Mouse (Mus musculus) embryo, embryonic 10.5 days (tissue): ENCODE measurements around the gene Strada.
"Not testable (repeated sequence)": the region's sequence is repeated elsewhere in the genome, so short reads cannot be mapped to it uniquely, and the experiment has no call there.

ENCODE experiments used
- DNase-seq: peaks from one replicate; pipeline ENCODE4 v3.0.0-alpha.2; 2015; ENCODE audit warnings: low spot score

Strada gene

DNA sequence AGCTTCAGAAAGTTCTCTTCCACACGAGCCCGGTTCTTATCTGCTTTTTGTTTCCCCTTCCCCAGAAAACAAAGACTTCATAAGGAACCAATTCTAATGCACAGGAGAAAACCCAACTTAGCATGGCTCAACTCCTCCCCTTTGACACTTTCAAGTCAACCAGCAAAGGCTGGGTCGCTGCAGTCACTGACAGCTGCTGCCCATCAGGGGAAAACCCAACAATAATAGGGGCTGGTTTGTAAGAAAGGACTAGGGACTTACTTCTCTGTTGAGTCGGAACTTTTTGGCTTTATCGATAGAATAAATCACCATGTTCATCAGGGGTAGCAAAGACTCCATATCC lies at the start of gene Strada:
Gene Strada (minus strand): TSS at position 46 of the 343 bp plus-strand sequence.
- DNase-seq = no peak

DNA sequence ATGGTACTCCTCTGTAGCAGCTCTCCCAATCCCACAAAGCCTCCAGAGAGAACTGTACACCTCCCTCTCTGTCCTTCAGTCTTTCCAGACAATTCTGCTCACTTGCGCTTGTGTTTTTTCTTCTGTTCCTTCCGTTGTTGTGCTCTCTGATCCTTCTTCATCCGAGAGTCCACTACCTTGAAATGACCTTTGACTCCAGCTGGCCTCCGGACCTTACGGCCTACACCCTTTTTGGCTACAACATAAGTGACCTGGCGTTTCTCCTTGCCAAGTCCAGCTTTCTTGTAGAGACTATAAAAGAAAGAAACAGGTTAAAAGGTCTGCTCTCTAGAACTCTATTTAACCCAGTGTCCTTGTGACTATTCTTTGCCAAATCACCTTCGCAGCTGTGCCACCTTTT lies 47.4 kb upstream of the Strada start:
- no peak for DNase-seq

DNA sequence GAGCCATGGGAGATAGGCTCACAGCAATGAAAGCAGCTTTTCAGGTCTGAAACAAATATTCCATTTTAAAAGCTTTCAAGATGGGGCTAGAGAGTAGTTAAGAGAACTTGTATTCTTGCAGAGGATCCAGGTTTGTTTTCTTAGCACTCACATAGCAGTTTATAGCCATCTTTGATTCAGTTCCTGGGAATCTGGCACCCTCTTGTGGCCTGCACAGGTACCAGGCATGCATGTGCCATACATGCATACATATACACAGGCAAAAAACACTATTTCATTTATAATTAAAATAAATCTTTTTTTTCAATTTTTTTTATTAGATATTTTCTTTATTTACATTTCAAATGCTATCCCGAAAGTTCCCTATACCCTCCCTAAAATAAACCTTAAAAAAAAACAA lies 44.9 kb upstream of the Strada start:
- peak; percentile 21 for DNase-seq

DNA sequence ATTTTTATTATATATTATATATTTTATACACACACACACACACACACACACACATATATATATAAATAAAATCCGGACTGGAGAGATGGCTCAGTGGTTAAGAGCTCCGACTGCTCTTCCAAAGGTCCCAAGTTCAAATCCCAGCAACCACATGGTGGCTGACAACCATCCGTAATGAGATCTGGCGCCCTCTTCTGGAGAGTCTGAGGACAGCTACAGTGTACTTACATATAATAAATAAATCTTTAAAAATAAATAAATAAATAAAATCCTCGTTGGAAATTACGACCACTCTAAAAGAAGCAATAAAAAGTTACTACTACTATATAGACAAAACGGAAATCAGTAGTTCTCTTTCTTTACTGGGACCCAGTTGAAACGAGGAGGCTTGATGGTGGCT lies 32.0 kb upstream of the Strada start:
- DNase-seq = not testable (repeated sequence)

DNA sequence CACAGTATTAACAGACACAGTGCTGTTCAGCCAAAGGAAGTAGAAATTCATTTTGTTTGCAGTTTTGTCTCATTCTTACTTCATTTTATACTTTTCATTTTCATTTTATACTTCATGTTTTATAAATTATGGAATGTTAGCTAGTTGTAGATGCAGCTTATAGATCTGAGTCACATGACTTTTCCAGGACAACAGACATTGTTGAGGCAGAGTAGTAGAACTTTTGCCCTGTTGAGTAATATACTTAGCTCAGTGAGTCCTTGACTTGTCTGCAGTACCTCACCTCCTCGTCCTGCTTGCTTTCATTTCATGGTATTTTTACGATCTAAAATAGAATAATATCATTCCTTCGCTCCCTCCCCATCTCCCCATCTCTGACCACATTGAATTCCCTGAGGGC lies 18.6 kb upstream of the Strada start:
- DNase-seq = no peak

DNA sequence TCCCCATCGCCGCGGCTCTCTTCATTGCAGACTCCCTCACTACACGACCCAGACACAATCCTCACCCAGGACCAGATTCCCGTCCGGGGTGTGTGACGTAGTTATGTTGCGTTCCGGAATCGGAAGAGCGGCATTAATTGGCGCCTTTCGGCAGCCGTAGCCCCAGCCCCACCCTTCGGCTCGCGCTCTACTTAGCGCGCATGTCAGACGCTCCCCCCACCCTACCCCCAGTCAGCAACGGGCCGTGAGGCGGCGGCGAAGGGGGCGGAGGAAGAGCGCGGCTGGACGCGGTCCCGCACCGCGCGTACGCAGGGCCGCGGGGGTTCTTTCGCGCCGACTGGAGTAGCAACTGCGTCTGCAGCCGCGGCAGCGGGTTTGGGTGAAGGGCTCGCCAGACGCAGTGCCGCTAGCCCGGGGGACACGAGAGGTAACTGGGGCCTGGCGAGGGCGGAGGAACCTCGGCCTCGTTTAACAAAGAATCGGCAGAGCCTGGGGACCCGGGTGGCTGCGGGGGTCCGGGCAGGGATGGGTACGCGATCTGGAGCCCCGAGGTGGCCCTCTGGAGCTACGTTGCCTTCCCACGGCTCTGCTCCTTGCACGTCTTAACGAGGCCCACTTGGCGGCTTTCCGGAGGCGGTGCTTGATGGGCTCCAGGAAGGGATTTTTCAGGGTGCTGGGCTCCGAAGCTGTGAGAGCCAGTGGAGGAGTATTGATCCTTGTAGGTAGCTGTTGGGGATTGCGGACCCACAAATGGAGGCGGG lies 14.9 kb upstream of the Strada start, which contains the start of gene Ddx42:
Gene Ddx42 (plus strand): TSS at position 197 of the 761 bp plus-strand sequence.
- DNase-seq = peak; percentile 96

DNA sequence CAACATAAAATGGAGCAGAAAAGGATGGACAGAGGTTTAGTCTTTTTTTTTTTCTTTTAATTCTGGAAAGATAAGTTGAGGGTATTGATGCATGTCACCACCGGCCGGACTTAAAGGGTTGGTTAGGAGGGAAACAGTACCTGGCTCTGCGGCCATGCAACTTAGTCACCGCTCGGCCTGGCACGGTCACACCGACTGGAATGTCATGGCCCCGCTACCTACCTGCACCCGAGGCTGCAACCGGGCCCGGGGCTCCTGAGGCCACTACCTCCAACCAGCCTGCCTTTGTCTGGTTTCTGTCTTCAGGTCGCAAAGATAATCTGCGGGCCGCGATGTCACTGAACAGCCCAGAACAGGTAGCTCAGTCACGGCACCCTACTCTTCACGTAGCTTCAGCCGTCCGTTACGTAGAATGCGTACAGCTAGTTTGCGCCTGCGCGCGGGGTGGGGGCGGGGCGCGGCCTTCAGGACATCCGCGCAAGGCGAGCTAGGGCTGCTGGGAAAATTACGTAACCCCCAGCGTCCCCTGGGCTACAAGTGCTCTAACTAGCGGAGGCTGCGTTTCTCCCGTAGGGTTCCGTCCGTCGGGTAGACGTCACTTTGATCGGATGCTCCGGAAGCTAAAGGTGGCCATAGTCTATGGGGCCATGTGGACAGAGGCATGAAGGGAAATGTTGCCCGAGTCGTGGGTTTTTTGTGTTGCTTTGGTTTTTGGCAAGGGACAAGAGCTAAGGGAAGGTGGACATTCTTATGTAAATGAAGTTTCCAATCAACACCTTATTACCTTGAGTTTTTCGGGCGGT lies 14.2 kb upstream of the Strada start, which contains the start of gene Ccdc47:
Gene Ccdc47 (minus strand): TSS at position 418 of the 803 bp plus-strand sequence.
- DNase-seq = peak; percentile 99

DNA sequence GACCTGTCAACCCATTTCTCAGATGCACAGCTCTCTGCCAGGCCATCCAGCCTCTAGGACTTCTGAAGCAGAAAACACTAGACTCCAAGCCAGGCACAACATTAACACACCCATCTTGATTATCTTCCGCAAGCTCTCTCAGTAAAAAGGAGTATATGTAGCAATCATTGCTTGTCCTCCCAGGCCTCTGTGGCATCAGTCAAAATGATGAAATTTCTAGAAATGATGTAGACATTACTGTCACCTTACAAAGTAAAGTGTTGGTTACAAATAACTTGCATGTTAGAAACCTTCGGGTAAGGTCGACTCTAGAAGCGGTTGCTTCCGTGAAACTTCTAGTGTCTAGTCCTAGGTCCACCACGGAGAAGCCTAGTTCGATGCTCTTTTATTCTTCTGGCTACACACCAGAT lies 13.5 kb upstream of the Strada start:
- no peak for DNase-seq

DNA sequence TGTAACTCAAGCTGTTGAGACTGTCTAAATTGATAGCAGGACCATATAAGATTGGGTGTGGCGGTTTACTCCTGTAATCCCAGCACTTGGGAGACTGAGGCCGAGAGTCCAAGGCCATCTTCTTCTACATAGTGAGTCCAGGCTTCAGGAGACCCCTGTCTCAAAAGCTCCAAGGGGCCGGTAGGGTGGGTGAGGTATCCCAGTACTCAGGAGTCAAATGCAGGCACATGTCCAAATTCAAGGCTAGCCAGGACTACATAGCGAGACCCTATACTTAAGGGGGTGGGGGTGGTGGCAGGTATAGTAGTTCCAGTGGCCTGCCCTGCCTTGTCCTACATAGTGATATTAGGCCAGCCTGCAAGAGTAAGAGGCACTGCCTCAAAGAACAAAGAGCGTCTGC lies 12.9 kb upstream of the Strada start:
- no peak for DNase-seq

DNA sequence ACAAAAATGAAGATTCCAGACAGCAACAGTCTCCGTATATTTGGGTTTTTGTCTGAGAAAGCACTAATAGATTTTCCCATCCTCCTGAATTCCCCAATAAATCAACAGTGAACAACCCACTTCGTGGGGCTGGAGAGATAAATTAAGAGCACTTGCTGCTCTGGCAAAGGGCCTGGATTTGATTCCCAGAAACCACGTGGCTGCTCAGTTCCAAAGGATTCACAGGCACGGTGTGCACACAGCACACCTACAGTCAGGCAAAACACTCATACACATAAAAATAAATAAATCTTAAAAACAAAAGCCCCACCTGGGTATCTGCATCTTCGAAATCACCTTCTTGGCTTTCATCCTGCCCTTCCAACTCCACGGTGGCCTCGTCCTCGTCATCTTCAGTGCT lies 10.8 kb upstream of the Strada start:
- DNase-seq = no peak

DNA sequence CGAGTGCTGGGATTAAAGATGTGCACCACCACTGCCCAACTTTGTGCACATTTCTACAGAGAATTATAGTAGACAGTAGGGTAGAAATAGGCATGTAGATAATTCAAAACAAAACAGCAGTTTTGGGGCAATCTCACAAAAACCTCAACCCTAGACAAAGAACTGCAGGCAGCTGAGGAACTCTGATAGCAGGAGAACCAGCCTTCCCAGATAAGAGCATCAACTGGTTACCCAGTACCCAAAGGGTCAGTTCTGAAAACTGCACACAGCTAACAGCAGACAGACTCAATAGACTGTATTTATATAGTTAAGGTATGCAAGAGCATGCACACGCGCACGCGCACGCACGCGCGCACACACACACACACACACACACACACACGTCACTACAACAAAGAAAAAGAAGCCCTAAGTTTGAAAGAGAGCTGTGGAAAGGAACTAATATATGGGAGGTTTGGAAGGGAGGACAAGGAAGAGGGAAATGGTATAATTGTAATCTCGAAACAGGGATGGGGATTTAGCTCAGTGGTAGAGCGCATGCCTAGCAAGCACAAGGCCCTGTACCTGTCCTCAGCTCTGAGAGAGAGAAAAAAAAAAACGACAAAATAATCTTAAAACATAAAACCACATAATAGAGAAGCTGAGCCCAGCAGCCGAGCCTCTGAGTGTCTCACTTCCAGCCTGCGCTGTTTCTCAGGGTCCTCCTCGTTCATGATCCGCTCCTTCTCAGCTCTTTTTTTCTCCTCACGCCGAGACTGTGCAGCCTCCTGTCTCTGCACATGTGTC lies 438 bp downstream of the Strada start:
- no peak for DNase-seq

DNA sequence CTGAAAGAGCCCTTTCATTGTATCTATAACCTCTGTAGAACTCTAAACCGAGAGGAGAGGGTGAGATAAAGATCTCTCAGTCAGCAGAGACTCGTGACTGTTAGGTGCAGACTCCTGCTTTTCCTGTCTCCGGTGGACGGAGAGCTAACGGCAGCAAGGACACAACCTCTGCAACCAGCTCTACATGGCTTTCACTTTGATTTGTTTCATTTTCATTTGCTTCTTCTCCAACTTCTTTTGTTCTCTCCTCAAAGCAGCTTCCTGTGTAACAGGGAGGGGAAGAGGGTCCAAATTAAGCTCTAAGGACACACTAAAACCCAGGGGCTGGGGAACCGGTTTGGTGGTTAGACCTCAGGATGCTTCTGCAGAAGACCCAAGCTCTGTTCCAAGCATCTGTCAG lies 1.2 kb downstream of the Strada start:
- DNase-seq = no peak

DNA sequence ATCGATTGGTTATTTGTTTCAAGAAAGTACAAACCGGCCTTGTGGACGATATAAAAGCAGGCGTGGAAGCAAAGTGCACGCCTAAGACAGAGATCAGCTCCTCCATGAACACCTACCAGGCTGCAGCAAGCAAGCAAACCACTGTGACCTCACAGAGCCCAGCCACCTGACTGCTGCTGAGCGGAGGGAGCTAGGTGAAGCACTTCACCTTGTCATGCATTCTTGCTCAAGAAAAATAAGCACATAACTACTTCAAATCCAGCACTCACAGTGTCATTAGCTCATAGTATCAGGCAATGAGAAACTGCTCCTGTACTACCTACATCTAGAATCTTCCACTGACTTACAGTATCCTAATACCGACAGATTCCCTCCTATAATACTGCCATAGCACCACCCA lies 2.0 kb downstream of the Strada start:
- DNase-seq = not testable (repeated sequence)

DNA sequence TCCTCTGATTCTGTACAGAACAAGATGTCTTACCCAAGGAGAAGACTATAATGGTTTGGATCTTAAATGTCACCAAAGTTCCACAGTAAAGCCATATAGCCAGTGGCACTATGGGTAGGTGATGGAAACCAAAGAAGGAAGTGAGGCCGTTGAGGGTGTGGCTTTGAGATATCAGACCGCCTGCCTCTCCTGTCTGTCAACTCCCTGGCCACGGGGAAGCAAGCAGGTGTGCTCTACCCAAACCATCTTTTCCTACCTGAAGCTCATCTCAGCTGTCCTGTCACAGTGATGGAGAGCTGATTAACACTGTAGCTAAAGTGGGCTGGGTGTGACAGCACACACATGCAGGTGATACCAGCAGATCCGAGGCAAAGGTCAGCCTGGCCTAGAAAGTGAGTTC lies 3.7 kb downstream of the Strada start:
- no peak for DNase-seq

DNA sequence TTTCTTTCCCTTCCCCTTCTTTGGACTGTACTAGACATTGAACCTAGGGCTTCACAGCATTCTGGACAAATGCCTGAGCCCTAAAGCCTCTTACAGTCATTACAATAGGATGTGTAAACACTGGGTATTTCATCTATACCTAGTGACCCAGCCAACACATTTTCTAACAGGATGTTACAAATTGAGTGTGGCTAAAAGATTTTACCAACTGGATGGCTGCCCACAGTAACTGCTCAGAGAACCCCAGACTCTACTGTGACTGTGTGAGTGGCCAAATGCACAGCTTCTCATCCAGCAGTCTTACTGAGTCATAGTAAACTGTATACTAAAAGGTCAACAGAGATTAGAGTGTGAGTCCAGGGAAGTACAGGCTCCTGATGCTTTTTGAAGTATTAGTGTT lies 6.6 kb downstream of the Strada start:
- no peak for DNase-seq

DNA sequence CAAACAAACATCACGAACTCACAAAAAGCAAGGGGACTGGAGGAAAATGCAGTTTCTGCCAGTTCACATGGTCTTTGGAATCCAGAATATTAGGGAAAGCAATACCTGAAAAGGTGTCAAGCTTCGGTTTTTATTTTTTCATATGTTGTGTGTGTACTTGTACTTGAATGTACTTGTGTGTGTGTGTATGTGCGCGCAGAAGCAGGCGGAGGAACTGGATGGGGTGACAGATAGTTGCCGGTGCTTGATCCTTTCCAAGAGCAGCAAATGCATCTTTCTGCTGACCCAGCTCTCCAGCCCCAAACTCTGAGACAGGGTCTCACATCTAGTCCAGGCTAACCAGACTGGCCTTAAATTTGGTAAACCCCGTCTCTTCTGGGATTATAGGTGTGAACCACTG lies 7.1 kb downstream of the Strada start:
- no peak for DNase-seq

DNA sequence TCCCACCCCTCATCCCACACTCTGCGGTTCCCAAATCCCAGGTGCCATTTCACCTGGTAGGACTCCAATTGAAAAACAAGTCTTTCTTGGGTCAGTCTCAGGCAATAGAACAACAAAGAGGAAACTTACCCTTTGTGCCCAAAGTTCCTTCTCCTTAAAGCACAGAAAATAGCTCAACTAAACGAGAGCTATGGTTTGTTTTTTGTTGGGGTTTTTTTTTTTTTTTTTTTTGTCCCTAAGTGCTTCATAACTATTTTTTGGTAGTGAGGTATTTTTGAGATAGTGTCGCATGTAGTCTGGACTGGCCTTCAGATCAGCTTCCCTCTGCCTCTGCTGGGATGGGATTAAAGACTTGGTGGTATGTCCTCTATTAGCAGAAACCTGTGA lies 7.8 kb downstream of the Strada start:
- no peak for DNase-seq

DNA sequence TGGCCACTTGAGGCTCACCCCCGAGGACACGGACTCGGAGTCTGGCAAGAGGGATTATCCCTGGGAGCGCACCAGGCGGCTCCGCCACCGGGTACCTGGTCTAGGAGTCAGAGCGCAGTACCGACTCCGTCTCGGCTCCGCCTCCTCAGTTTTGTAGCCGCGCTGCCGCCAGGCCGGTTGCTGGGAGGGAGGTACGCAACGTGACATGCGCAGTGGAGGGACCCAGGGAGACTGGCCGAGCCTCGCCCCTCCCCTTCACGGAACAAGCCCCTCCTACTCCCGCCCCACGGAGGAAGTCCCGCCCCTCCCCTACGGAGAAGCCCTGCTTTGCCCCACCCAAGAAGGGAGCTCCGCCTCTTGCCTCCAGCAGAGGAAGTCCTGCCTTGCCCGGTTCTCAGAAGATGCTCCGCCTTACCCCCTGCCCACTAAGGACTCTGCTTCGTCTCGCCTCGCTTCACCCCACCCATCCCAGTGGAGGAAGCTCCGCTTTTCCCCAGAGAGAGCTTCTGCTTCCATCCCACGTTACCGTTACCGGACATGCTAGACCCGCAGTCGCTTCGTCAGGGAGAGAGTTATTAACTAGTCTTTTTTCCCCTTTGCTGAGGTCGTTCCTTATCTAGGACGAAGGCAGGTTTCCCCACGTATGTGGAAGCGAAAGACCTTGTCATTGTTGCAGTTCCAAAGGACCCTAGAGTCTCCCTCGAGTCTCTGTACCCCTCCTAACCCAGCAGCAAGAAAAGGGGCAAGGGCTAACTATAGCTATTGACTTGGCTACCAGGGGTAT lies 8.4 kb downstream of the Strada start:
- peak; percentile 98 for DNase-seq

DNA sequence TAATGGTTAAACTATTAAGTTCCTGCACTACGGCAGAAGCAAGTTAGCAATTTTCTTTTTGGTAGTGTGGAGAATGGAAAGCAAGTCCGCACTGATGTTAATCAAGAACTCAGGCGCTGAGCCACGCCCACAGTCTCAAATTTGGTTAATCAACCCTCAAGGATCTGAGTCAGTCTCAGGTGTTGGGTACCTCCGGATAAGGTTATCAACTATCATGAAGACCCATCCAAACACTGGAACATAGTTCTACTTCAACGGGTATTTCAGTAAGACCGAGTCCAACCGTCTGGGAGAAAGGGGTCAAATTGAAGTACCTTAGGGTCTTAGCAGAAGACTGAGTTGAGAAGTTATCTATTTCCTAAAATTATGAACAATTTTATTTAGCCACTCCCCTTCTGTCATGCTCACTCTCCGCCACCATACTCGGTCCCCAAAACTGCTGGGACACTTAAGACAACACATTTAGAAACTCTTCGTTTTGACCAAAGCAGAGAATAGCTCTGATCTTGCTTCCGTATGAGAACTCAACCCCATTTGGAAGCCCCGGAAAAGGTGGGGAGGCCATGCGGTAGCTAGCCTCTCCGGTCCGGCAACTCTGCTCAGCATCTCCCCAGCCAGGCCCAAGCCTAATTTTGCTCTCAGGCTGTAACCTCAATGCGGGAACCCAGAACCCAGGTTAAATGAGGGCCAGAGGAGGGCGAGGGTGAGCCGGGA lies 9.2 kb downstream of the Strada start:
- DNase-seq = peak; percentile 4

DNA sequence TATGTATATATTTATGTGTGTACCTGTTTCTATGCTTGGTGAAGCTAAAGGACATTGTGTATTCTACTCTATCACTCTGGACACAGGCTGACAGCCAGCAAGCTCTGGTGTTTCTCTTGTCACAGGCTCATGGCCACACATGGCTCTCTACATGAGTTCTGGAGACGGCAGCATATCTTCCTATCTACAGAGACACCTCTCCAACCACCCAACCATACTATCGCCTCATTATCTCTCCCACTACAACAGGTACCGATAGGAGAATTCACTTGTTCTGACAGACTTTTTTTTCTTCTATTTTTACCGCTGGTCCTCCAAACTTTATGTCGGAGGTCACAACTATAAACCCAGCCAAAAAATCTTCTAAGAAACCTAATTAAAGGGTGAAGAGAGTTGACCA lies 9.7 kb downstream of the Strada start:
- DNase-seq = no peak

DNA sequence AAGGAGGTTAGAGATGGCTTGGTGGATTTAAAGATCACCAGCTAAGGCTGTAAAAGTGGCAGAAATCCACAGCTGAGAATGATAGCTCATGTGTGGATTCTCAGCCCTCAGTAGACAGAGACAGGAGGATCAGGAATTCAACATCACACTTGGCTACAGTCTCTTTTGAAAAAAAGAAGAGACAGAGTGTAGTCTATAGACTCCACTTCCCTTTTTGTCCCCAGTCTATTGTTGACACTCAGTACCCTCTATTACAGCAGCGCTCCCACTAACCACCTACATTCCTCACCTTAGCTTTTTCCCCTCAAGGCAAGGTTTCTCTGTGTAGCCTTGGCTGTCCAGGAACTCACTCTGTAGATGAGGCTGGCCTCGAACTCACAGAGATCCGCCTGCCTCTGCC lies 10.3 kb downstream of the Strada start:
- no peak for DNase-seq
